Mouse (Mus musculus) liver, postnatal 0 days (tissue): Measurements from ENCODE around the gene Cep112.

Experiments
- CTCF ChIP-seq: sonication (generic); IDR thresholded peaks from 2 replicates; pipeline ENCODE4 v1.5.1; 2016; ENCODE audit warnings: antibody characterized with exemption, low read depth
- EP300 ChIP-seq: IDR thresholded peaks from 2 replicates; pipeline ENCODE4 v1.6.1; 2016; ENCODE audit warnings: antibody characterized with exemption, low read depth, mild to moderate bottlenecking

- TF ChIP-seq CTCF (no peak), EP300 (no peak)
Observed at GRCm38 (mm10) chr11:108637780-108638179, 212.8 kb downstream of the Cep112 start.
